Mouse (Mus musculus): ENCODE measurements at regions not wholly inside any gene's neighbourhood (a gene's known extent, or its start where the extent isn't known, plus 50 kb on each side); places are given as distances from the start of the nearest gene placed in this dataset.

GRCm38 (mm10) chr17:54065187-54065795 is 74.8 kb upstream of the Sult1c1 start:
- DNase-seq (ENCODE audit: low spot score in 2 of 2), result peak in 1 of 2 experiments; percentile 37

- DNase-seq (ENCODE audit: low spot score in 2 of 2), result peak in 1 of 2 experiments; percentile 24
These were observed 70.8 kb upstream of the Sult1c1 start for GRCm38 (mm10) chr17:54061280-54061679.

Measured in layer of hippocampus, adult 18-20 months (tissue).